Mouse (Mus musculus): Measurements from ENCODE around the gene Slc4a8.

- TF ChIP-seq POLR2A (IDR thresholded peaks at IDR 0.05; ENCODE audit: insufficient read depth, low read depth, low read length) (no peak), CTCF (IDR thresholded peaks at IDR 0.05; ENCODE audit: insufficient read depth, low read depth, low read length) (no peak)
Observed at GRCm38 (mm10) chr15:100826076-100826475, 64.5 kb downstream of the Slc4a8 start.
